Mouse (Mus musculus) neutrophil, adult 5-6 weeks (primary cell): ENCODE results near the gene A030014E15Rik. TPM values are rescaled to one million over a fixed set of nuclear protein-coding genes. Genes with fewer than 3 reads are reported as not detected.

Source experiments
- ATAC-seq: fragments of 151-379, 151-347 bp; 2 replicates; pipeline ENCODE4 v1.8.0; 2017; ENCODE audit warnings: mild to moderate bottlenecking, moderate TSS enrichment; ENCODE audit not compliant: insufficient number of reproducible peaks, poor library complexity, low FRiP score, severe bottlenecking; ENCODE audit errors: extremely low read depth
- total RNA-seq: library from RNA; stranded (forward); fragments of 200-1000 nt; gene quantifications from 2 replicates; pipeline ENCODE4 v1.2.3, GENCODE M21; 2017

Gene A030014E15Rik
- total RNA-seq, 1 experiment from 2014 or later: not detected

GRCm38 (mm10) chr1:82973901-82974300 is 49.2 kb downstream of the A030014E15Rik start:
- no peak for ATAC-seq

DNA sequence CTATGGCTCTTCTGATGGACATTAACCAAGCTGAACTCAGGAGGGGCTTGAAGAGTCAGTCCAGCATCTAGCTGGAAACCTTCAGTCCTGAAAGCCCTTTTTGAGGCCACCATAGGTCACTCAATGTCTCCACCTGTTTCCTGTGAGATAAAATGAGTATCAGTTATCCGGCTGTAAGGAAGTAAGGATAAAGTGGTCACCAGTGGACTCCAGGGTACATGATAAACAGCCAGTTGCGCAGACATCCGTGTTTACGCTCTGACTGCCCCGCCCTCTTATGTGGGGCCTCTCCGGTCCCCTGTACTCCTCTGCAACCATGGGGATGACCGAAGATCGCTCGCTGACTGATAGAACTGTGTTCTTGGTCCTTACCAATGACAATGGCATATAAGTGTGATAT is 49.6 kb downstream of the A030014E15Rik start:
- no peak for ATAC-seq

Other genes starting within 250 kb of the A030014E15Rik start
- gene Mff, start 200.0 kb upstream of the A030014E15Rik start, total RNA-seq: 127 and 128 TPM in 2 replicates
- gene Tm4sf20, start 156.5 kb upstream of the A030014E15Rik start, total RNA-seq: not detected in 2 replicates
- not detected in 2 replicates for gene Gm47791, start 153.7 kb upstream of the A030014E15Rik start, total RNA-seq
- gene Agfg1, start 85.4 kb upstream of the A030014E15Rik start, total RNA-seq: 55.2 and 59.5 TPM in 2 replicates
- gene A030005L19Rik, start 11.6 kb upstream of the A030014E15Rik start, total RNA-seq: not detected in 2 replicates
- gene Gm6217, start 6.5 kb downstream of the A030014E15Rik start, total RNA-seq: not detected in 2 replicates
- not detected in 2 replicates for gene A030003K21Rik, start 18.5 kb downstream of the A030014E15Rik start, total RNA-seq
- not detected in 2 replicates for gene Gm7544, start 31.1 kb downstream of the A030014E15Rik start, total RNA-seq
- not detected in 2 replicates for gene Gm47955, start 35.4 kb downstream of the A030014E15Rik start, total RNA-seq
- not detected in 2 replicates for gene Gm47959, start 75.6 kb downstream of the A030014E15Rik start, total RNA-seq
- gene Slc19a3, start 113.5 kb downstream of the A030014E15Rik start, total RNA-seq: not detected in 2 replicates
- gene Krtap28-10, start 117.6 kb downstream of the A030014E15Rik start, total RNA-seq: not detected in 2 replicates
- gene Gm47969, start 120.0 kb downstream of the A030014E15Rik start, total RNA-seq: not detected in 2 replicates
- gene A030005K14Rik, start 134.5 kb downstream of the A030014E15Rik start, total RNA-seq: not detected in 2 replicates
- not detected in 2 replicates for gene Krtap28-13, start 136.0 kb downstream of the A030014E15Rik start, total RNA-seq
- gene Ccl20, start 191.8 kb downstream of the A030014E15Rik start, total RNA-seq: not detected in 2 replicates
- not detected in 2 replicates for gene Daw1, start 234.8 kb downstream of the A030014E15Rik start, total RNA-seq